Mouse (Mus musculus) liver, embryonic 14.5 days (tissue): ENCODE data around the gene Pcgf2.

Experiments
- CTCF ChIP-seq: IDR thresholded peaks from 2 replicates; pipeline ENCODE4 v1.5.1; 2016; ENCODE audit warnings: antibody characterized with exemption, low read depth, control low read depth
- EP300 ChIP-seq: IDR thresholded peaks from 2 replicates; pipeline ENCODE4 v1.6.1; 2016; ENCODE audit warnings: antibody characterized with exemption, low read depth

DNA sequence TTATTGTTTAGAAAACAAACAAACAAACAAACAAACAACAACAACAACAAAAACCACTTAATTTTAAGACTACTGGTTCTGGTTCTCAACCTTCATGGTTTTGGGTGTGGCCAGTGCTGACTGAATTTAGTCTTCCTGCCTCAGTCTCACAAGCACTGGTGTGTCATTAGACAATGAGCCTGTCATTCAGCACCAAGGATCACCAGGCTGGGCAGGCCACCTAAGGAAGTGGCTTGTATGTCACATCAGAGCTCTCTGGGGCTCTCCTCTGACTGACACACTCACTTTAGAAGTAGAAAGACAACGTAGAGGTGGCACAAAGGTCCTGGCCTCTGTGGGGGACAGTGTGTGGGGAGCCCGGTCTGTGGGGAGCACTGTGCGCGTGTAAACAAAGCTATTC, 18.7 kb upstream of the Pcgf2 start:
- TF ChIP-seq CTCF (no peak), EP300 (no peak)
